Mouse (Mus musculus) brain, embryonic 14.5 days (tissue): ENCODE measurements around the gene Ranbp9. TPM values are rescaled to one million over a fixed set of nuclear protein-coding genes. Genes with fewer than 3 reads are reported as not detected.

ENCODE experiments used
- DNase-seq: peaks from one replicate; pipeline ENCODE4 v3.0.0-alpha.2; 2011; ENCODE audit warnings: low read depth
- CTCF ChIP-seq: fragments of 200-500 bp; IDR thresholded peaks from 2 replicates; pipeline ENCODE4 v1.5.1; 2012; ENCODE audit warnings: inconsistent platforms, mild to moderate bottlenecking, moderate library complexity, borderline replicate concordance; ENCODE audit not compliant: insufficient read depth, insufficient read length; ENCODE audit errors: extremely low read depth
- POLR2A ChIP-seq: fragments of 200-500 bp; IDR thresholded peaks from 2 replicates; pipeline ENCODE4 v1.6.1; 2012; ENCODE audit warnings: mild to moderate bottlenecking, inconsistent platforms, borderline replicate concordance; ENCODE audit not compliant: poor library complexity, insufficient read depth, insufficient read length, severe bottlenecking; ENCODE audit errors: extremely low read depth
- polyA plus RNA-seq: library from polyadenylated mRNA; depleted of rRNA; stranded (reverse); fragments of >200 nt; gene quantifications from 2 replicates; pipeline ENCODE4 v1.2.3, GENCODE M21; 2012

Ranbp9 gene
- polyA plus RNA-seq, 1 experiment, result 49.5 TPM

DNA sequence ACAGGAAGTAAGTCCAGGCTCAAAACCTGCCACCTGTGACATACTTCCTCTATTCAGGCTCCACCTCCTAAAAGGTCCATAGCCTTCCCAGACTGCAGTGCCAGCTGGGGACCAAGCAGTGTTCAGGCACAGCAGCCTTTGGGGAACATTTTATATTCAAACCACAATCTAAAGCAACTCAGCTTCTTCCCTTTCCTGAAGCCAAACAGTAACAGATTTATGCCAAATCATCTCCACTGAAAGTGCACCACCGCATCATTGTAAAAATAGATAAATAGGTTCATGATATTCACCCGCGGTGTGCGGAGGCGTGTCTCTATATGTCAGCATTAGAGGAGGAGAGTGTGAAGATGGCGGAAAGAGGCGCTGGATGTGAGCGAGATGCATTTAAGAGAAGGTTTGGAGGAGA, 33.9 kb upstream of the Ranbp9 start:
- TF ChIP-seq CTCF (no peak), POLR2A (no peak)
- no peak for DNase-seq

- TF ChIP-seq CTCF (no peak), POLR2A (no peak)
- no peak for DNase-seq
These were observed 31.7 kb upstream of the Ranbp9 start for GRCm38 (mm10) chr13:43512736-43513135.

DNA sequence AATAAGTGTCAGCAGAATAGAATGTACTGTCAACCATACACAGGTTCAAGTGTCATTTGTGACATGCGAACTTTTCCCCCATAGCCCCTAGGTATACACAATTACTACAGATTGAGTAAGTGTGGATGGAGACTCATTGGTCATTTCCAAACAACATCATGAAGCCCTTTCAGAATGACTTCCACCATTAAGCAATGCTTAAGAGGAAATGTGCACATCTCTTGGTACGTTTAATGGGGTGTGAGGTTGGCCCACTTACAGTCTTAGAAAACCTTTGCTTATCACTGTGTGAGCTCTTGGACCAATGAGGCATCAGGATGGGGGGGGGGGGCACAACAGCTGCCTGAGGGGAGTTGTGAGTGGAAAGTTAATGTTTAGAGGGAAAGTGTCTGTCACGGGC, 24.7 kb upstream of the Ranbp9 start:
- no peak for TF ChIP-seq POLR2A
- no peak for TF ChIP-seq CTCF
- DNase-seq, result no peak

DNA sequence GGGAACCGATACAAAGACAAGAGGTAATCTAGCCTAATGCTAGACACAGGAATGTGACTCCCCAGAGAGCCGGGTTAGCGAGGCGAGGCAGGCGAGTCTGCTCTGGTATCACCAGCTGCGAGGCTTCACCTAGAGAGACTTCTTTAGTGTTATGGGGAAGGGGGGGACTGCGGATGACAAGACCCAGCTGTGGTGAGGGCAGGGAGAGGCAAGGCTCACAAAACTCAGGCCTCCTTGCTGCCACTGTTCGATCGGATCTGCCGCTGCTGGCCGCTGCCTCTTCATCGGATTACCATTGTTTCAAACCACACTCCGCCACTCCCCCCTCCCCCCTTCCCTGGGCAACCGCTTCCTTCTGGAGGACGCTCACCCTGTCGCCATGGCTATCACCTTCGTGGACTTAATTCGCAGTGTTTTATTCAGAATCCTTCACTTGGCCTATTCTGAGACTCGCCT, 22.3 kb upstream of the Ranbp9 start:
- no peak for TF ChIP-seq CTCF
- TF ChIP-seq POLR2A, result no peak
- DNase-seq, result peak; percentile 78

DNA sequence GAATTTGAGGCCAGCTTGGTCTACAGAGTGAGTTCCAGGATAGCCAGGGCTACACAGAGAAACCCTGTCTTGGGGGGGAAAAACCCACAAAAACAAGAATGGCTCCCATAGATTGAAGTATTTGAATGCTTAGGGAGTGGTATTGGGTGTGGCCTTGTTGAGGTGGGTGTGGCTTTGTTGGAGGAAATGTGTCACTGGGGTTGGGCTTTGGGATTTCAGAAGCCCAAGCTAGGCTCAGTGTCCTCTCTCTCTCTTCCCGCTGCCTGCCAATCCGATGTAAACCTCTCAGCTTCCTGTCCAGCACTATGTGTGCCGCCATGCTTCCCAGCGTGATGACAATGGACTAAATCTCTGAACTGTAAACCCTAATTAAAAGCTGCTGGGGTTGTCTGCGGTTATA, 20.5 kb upstream of the Ranbp9 start:
- no peak for TF ChIP-seq CTCF
- no peak for TF ChIP-seq POLR2A
- no peak for DNase-seq

DNA sequence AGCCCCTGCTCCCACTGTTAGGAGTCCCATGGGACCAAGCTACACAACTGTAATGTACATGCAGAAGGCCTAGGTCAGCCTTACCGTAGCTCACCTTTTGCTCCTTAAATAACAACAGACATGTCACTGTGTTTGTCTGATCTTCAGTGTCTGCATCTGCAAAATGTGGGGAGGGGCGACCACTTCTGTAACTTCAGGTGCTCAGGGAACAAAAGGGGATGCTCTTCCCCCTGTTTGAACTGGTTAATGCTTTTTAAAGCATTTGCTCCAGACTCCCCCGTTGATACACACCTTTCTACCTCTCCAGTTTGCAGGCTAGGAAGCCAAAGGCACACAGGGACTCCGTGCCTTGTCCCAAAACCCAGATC, 19.4 kb upstream of the Ranbp9 start:
- no peak for TF ChIP-seq CTCF
- no peak for TF ChIP-seq POLR2A
- no peak for DNase-seq

DNA sequence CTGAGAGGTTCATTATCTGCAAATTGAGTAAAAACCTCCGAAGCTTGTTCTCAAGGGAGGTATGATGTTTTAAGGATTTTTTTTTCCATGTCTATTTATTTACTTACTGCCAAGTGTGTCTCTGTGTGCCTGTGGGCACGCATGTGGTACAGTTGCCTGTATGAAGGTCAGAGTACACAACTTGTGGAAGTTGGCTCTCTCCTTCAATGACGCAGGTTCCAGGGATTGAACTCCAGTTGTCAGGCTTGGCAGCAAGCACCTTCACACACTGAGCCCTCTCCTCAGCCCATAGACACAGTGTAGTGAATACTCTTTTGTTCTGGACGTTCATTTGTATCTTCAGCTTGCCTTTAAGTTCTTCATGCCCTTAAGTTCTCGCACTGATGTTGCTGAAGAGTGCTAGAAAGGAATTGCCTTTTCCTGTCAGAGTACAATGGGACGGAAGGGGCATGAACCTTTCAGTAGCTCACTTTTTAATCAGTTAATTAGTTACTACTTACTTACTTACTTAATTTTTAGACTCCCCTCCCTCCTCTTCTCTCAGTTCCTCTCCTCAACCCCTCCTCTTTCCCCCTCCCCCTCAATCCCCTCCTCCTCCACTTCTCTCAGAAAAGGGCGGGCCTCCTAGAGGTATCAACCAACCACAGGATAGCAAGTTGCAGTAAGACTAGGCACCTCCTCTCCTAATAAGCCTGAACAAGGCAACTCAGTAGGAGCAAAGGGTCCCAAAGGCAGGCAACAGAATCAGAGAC, 18.8 kb upstream of the Ranbp9 start:
- TF ChIP-seq POLR2A (no peak), CTCF (no peak)
- no peak for DNase-seq

GRCm38 (mm10) chr13:43498849-43499248, 17.8 kb upstream of the Ranbp9 start:
- TF ChIP-seq CTCF, result no peak
- no peak for TF ChIP-seq POLR2A
- DNase-seq, result peak; percentile 81

DNA sequence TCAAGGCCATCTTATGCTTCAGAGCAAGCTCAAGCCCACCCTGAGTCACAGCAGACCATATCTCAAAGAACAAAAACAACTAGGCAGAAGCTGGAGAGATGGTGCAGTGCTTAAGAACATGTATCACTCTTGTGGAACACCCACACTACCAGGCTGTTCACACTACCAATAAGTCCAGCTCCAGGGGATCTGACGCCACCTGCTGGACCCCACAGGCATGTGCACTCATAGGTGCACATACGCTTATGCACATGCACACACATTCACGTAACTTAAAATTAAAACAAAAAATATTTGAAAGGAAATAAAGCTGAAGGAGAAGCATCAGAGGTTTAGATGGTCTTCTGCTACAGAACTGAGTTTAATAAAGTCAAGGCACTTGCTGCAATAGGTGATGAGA, 16.7 kb upstream of the Ranbp9 start:
- DNase-seq, result no peak
- no peak for TF ChIP-seq CTCF

DNA sequence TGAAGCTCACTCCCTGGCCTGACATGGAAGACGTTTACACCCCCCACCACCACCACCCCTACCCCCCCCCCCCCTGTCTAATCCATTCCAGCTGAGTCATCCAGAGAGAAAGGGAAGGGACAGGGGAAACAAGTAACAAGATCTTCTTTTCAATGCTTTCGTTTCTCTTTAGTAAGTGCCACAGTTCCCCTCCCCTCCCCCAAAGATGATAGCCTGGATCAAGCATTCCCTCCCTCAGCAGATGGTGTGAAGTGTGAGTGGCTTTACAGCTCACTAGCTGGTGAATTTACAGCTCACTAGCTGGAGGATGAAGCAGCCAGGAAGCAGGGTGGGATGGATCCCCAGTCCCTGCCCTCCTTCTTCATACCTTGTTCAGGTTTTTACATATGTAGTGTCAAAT, 15.6 kb upstream of the Ranbp9 start:
- DNase-seq, result peak; percentile 69
- TF ChIP-seq CTCF (no peak), POLR2A (no peak)

DNA sequence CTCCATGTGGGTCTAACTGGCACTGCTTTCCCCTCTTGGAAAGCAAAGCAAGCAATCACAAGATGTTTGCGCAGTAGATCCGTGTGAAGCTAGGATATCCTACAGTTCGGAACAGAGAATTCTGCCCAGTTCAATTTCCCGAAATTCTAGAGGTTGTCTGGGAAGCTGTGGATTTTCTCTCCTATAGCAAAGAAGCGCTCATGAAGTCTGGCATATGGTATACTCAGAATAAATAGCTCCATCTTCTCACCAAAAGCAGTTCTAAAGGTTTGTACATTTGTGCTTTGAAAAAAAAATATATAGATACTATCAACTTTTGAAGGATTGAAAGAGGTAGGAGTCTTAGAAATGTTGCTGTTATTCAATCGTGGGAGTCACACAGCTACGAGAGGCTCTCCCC, 14.6 kb upstream of the Ranbp9 start:
- DNase-seq, result no peak
- no peak for TF ChIP-seq POLR2A
- TF ChIP-seq CTCF, result no peak

DNA sequence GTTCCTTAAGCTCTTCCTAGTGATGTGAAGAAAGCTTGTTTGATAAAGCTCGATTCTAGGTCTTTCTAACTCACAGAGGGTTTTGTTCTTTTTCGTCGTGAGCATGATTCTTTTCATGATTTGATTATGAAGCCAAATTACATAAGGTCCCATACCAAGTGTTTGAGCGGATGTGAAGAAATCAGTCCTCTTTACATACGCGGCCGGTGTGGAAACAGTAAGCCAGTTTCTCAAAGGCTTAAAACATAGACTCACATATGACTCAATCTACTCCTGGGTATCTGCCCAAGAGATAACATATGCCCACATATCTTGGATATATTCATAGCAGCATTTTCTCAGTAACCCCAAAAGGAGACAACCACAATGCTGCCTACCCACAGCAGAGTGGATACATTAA, 12.6 kb upstream of the Ranbp9 start:
- no peak for DNase-seq

More for the DNA sequence above, 12.6 kb upstream of the Ranbp9 start:
- no peak for TF ChIP-seq POLR2A
- TF ChIP-seq CTCF, result no peak
